12 mouse cellular contexts compared by ENCODE assay signal in the genomic region with DNA sequence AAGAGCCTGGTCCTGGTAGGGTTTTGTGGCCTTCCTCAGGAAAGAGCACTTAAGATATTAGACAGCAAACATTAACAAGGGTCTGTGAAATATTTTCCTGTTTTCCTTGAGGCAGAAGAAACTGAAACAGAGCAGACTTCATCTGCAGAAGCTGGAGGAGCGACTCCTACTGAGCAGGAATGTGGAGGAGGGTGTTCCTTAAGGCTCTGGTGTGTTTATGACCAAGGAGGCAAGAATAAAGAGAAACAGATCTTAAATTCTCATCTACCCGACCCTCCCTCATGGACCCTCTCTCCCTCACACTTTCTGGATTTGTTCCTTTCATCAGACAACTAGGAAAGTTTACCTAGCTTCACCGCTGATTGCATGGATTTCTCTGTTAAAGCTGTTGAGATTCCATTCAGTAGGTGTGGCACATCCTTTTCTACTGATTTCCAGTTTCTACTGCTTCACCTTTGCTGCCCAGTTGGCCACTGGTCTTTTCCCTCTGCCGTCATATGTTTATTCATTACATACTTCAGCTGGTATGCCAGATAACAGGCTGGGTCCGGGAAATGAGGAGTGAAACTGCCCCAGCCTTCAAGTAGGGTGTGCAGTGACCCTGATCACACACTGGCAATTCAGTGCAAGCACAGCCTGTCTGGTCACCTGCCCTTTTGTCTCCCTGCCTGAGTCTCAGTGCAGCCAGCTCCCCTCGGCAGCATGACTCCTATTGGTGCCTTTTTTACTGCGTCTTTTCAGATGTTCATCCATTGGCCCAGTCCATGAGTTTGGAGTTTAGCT. TPM values are rescaled to one million over a fixed set of nuclear protein-coding genes. Genes with fewer than 3 reads are reported as not detected.
A peak's percentile ranks its signal among the peaks of the same experiment; 100 is the strongest.
DNase-seq lines count a peak whose midpoint lies in the region; ATAC-seq and TF ChIP-seq lines count a peak whose summit lies in the region.
"Had no signal": no experiment of that assay in that cellular context is flagged by ENCODE, and none has a peak within 500 bp of the region (broad histone marks: within the 10 kb centered on the region; RNA-seq: fewer than 3 reads in every experiment).

No protein-coding gene starts in this region.

- no peak for DNase-seq in gastrocnemius, adult 2 months
- no peak for DNase-seq in gastrocnemius, postnatal 25 days
- DNase-seq in heart, postnatal 25 days (ENCODE audit: low spot score), result peak; percentile 26
- peak; percentile 70 for DNase-seq in kidney, postnatal 14 days
- DNase-seq in thymus, postnatal 36 days, result no peak
- DNase-seq in left cerebral cortex, adult 11 months (ENCODE audit: low spot score), result no peak

- TF ChIP-seq CTCF in gastrocnemius, adult 2 months (IDR thresholded peaks at IDR 0.05), result no peak

- no peaks in the 10 kb centered on the region for H3K27me3 ChIP-seq in myocyte (ENCODE audit: control insufficient read depth, insufficient read depth, insufficient read length)
- H3K27me3 ChIP-seq: forebrain, embryonic 12.5 days; limb, embryonic 13.5 days; midbrain, embryonic 12.5 days had no signal

- intact Hi-C loops in gastrocnemius, adult 2 months (cut with DNase I), result loop anchor here (5.0 kb wide), 1 partner anchor 38 kb away; no protein-coding TSS in a partner anchor
- intact Hi-C loops in heart, postnatal 25 days (cut with DNase I), result no loop called here

- H3K27ac ChIP-seq in gastrocnemius, adult 2 months, result peak overlapping the region; percentile 66
- H3K27ac ChIP-seq: forebrain, embryonic 12.5 days; limb, embryonic 13.5 days; midbrain, embryonic 12.5 days had no signal

- TF ChIP-seq POLR2A in myocyte (IDR thresholded peaks at IDR 0.05; ENCODE audit: insufficient read length, low read depth), result no peak

- H3K36me3 ChIP-seq in myocyte (ENCODE audit: control insufficient read depth, insufficient read depth), result no peaks in the 10 kb centered on the region
- H3K36me3 ChIP-seq: forebrain, embryonic 12.5 days; limb, embryonic 13.5 days; midbrain, embryonic 12.5 days had no signal

- H3K4me2 ChIP-seq in myocyte (ENCODE audit: low read depth), result peak overlapping the region; percentile 39
- H3K4me2 ChIP-seq: forebrain, embryonic 12.5 days; limb, embryonic 13.5 days; midbrain, embryonic 12.5 days had no signal

- H3K4me3 ChIP-seq in gastrocnemius, adult 2 months, result no peak overlapping the region
- H3K4me3 ChIP-seq in myocyte, result no peak overlapping the region
- H3K4me3 ChIP-seq: forebrain, embryonic 12.5 days; limb, embryonic 13.5 days; midbrain, embryonic 12.5 days had no signal

- no peak for ATAC-seq in inflammation-experienced regulatory T-cells, adult 6 months

- no peaks in the 10 kb centered on the region for H3K79me2 ChIP-seq in myocyte (ENCODE audit: control insufficient read depth, insufficient read depth)

- no peak overlapping the region for H3ac ChIP-seq in myocyte (ENCODE audit: control insufficient read depth, insufficient read length)

TF ChIP-seq in myocyte, 11 proteins besides CTCF, POLR2A, EP300 and RAD21:
- TF ChIP-seq MYOG (IDR thresholded peaks at IDR 0.05; ENCODE audit: control insufficient read depth in 1 of 3, insufficient read depth in 1 of 3, insufficient read length in 2 of 3, low read depth in 2 of 3) (peak in 1 of 3 experiments; percentile 35), SRF (IDR thresholded peaks at IDR 0.05; ENCODE audit: control insufficient read depth, insufficient read length, low read depth) (no peak), CEBPB (IDR thresholded peaks at IDR 0.05; ENCODE audit: insufficient read depth, poor library complexity, severe bottlenecking) (no peak), POLR2AphosphoS2 (IDR thresholded peaks at IDR 0.05; ENCODE audit: insufficient read length, low read depth) (no peak), TCF12 (IDR thresholded peaks at IDR 0.05; ENCODE audit: insufficient read depth, poor library complexity, severe bottlenecking) (no peak), TCF3 (IDR thresholded peaks at IDR 0.05; ENCODE audit: insufficient read length, low read depth) (no peak), MYOD1 (IDR thresholded peaks at IDR 0.05; ENCODE audit: control insufficient read depth in 1 of 3, insufficient read length in 2 of 3, low read depth in 2 of 3) (peak in 1 of 3 experiments; percentile 8)

RNA-seq across cellular contexts. Expression of gene Serpinb1c, which starts 26.8 kb away (rescaled TPM):
- 1 to 10 TPM; 1.6 to 2.3 TPM for total RNA-seq in gastrocnemius, adult 2 months (2021)
- total RNA-seq in gastrocnemius, postnatal 25 days (2021), result 1 to 10 TPM; 2.7 to 4.1 TPM
- 1 to 10 TPM in 1 of 2 experiments, under 1 TPM in 1; 0.84 to 2.3 TPM for total RNA-seq in heart, postnatal 25 days (2021)
- 0.08 TPM for polyA plus RNA-seq in myocyte (2012; fragmentation: generic; extraction: Trizol)
- not detected for polyA plus RNA-seq in inflammation-experienced regulatory T-cells, adult 6 months (2017; shearing (Covaris generic))
- polyA plus RNA-seq: cortical plate, adult 2 months; forebrain, embryonic 12.5 days; limb, embryonic 13.5 days; midbrain, embryonic 12.5 days had no signal

RNA-seq across cellular contexts. Expression of gene Serpinb6b, which starts 40.2 kb away (rescaled TPM):
- 1 to 10 TPM; 1.4 to 1.6 TPM for total RNA-seq in gastrocnemius, adult 2 months (2021)
- 1 to 10 TPM; 2.4 to 5.1 TPM for total RNA-seq in gastrocnemius, postnatal 25 days (2021)
- 10 to 100 TPM; 32.7 to 37.4 TPM for total RNA-seq in heart, postnatal 25 days (2021)
- 1.4 TPM for polyA plus RNA-seq in myocyte (2012; fragmentation: generic; extraction: Trizol)
- polyA plus RNA-seq in inflammation-experienced regulatory T-cells, adult 6 months (2017; shearing (Covaris generic)), result 100 to 1,000 TPM in 1 of 3 experiments, 10 to 100 TPM in 2; 33.0 to 109 (median 34.2) TPM

Comparison
In these comparisons a context has a peak if more than half of its experiments do, and no peak if none do; other contexts are left out.
1. DNase-seq: peak in heart, postnatal 25 days (single experiment) and kidney, postnatal 14 days (single experiment); none in gastrocnemius, adult 2 months (single experiment), gastrocnemius, postnatal 25 days (single experiment), thymus, postnatal 36 days (0 of 2) and left cerebral cortex, adult 11 months (single experiment).
2. RNA of gene Serpinb6b, which starts 40.2 kb away (total RNA-seq): 32.7 to 37.4 TPM in heart, postnatal 25 days; 2.4 to 5.1 TPM in gastrocnemius, postnatal 25 days and 1.4 to 1.6 TPM in gastrocnemius, adult 2 months; every median in the first group is over 4 times any median in the second.